Mouse (Mus musculus): ENCODE data around the gene Proser1. TPM values are rescaled to one million over a fixed set of nuclear protein-coding genes. Genes with fewer than 3 reads are reported as not detected.
A peak's percentile ranks its signal among the peaks of the same experiment; 100 is the strongest.

The Proser1 gene
- polyA plus RNA-seq, 1 experiment from 2014 or later: 13.3 TPM

DNA sequence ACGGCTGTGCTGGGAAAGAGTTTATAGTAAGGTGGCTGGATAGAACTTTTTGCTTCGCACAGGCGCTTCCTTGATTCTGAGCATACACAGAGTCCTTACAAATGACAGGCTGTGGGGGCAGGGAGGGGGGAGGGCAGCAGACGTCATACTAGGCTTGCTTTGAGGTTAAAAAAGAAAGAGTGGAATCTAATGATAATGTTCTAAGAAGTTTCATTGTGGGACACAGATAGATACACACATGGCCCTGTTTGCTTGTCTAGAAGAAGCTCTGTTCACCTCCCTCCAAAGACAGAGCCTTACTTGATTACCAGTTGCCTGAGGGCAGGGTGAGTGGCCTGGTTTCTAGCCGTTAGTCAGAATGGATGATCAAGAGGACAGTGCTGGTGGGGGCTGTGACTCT lies 49.6 kb downstream of the Proser1 start:
- no peaks in the 10 kb centered on the region for H3K9me3 ChIP-seq (ENCODE audit: control insufficient read depth, low read length)
- peaks cover 0 to 4% of the 10 kb centered on the region in 2 experiments; a peak in 2 of 4 replicates for H3K4me1 ChIP-seq (ENCODE audit: control insufficient read depth in 2 of 2, insufficient read depth in 2 of 2, low read length in 2 of 2)
- no peaks in the 10 kb centered on the region for H3K27me3 ChIP-seq (ENCODE audit: control insufficient read depth, insufficient read depth, low read length)
- no peak overlapping the region for H3K27ac ChIP-seq (replicated peaks in 1 of 2; ENCODE audit: control insufficient read depth in 1 of 2, insufficient read depth in 1 of 2, low read depth in 2 of 2, low read length in 2 of 2)
- H3K9ac ChIP-seq (ENCODE audit: low read length): no peak overlapping the region
- ATAC-seq (ENCODE audit: insufficient number of reproducible peaks, insufficient read depth, low FRiP score, low read depth): no peak
- H3K36me3 ChIP-seq (ENCODE audit: control insufficient read depth, insufficient read depth, low read length): peaks cover 10% of the 10 kb centered on the region; the same call in 1 of the 2 replicates
- no peak overlapping the region for H3K4me2 ChIP-seq (ENCODE audit: low read length)
- no peak overlapping the region for H3K4me3 ChIP-seq (ENCODE audit: control insufficient read depth in 1 of 2, insufficient read depth in 1 of 2, low read depth in 1 of 2, low read length in 2 of 2)
- WGBS: 45% methylated on average over 5 of the region's 5 CpGs

DNA sequence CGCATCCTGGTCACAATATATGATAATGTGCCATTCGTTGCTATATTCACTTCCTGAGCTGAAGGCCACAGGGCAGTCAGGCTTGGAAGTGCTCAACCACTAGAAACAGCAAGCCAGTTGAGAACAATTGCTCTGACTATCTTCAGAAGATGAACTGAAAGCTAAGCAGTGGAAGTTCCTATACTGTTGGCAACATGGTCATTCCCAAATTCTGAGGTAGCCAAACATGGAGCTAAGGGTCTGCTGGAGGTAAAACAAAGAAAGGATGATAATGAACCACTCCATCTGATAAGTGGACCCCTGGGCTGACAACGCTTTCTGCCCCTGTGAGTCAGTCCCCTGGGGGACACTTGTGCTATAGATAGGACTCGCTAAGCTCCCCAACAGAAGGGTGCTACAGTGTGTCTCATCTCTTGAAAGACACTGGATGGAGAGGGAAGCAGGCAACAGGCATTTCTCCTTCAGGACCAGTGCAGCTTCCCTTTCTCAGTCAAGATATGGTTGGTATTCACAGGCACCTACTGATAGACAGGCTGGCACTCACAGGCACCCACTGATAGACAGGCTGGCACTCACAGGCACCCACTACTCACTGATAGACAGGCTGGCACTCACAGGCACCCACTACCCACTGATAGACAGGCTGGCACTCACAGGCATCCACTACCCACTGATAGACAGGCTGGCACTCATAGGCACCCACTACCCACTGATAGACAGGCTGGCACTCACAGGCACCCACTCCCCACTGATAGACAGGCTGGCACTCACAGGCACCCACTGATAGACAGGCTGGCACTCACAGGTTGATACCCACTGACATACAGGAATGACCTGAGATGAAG lies 51.0 kb downstream of the Proser1 start:
- H3K9ac ChIP-seq (ENCODE audit: low read length): no peak overlapping the region
- no peaks in the 10 kb centered on the region for H3K27me3 ChIP-seq (ENCODE audit: control insufficient read depth, insufficient read depth, low read length)
- H3K4me2 ChIP-seq (ENCODE audit: low read length): no peak overlapping the region
- no peak overlapping the region for H3K4me3 ChIP-seq (ENCODE audit: control insufficient read depth in 1 of 2, insufficient read depth in 1 of 2, low read depth in 1 of 2, low read length in 2 of 2)
- ATAC-seq (ENCODE audit: insufficient number of reproducible peaks, insufficient read depth, low FRiP score, low read depth): no peak
- no peaks in the 10 kb centered on the region for H3K9me3 ChIP-seq (ENCODE audit: control insufficient read depth, low read length)
- H3K4me1 ChIP-seq (ENCODE audit: control insufficient read depth in 2 of 2, insufficient read depth in 2 of 2, low read length in 2 of 2): peaks cover 0 to 4% of the 10 kb centered on the region in 2 experiments; a peak in 2 of 4 replicates
- peaks cover 16% of the 10 kb centered on the region; the same call in 1 of the 2 replicates for H3K36me3 ChIP-seq (ENCODE audit: control insufficient read depth, insufficient read depth, low read length)
- no peak overlapping the region for H3K27ac ChIP-seq (replicated peaks in 1 of 2; ENCODE audit: control insufficient read depth in 1 of 2, insufficient read depth in 1 of 2, low read depth in 2 of 2, low read length in 2 of 2)
- 51% methylated on average over 4 of the region's 4 CpGs for WGBS

DNA sequence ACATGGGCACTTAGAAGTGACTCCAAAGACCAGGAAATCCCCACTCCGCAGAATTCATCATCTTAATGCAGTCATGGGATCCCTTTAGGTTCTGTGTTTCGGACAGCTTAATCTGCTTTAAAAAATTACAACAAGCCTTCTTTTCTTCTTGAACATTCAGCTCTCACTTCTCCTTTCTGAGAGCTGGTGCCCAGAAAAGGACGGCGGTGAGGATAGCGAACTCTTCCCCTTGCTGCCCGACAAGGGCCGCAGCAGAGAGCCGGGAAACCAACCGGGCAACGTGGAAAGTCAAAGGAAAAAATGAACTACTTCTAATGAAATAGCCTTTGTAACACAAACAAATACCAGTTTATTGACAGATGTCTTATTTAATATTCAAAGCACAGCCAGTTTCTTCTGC lies 59.3 kb downstream of the Proser1 start:
- ATAC-seq (ENCODE audit: insufficient number of reproducible peaks, insufficient read depth, low FRiP score, low read depth): no peak
- H3K36me3 ChIP-seq (ENCODE audit: control insufficient read depth, insufficient read depth, low read length): peaks cover 8% of the 10 kb centered on the region; the same call in 1 of the 2 replicates
- H3K4me2 ChIP-seq (ENCODE audit: low read length): no peak overlapping the region
- H3K9ac ChIP-seq (ENCODE audit: low read length): no peak overlapping the region
- no peak overlapping the region for H3K4me3 ChIP-seq (ENCODE audit: control insufficient read depth in 1 of 2, insufficient read depth in 1 of 2, low read depth in 1 of 2, low read length in 2 of 2)
- no peaks in the 10 kb centered on the region for H3K9me3 ChIP-seq (ENCODE audit: control insufficient read depth, low read length)
- H3K4me1 ChIP-seq (ENCODE audit: control insufficient read depth in 2 of 2, insufficient read depth in 2 of 2, low read length in 2 of 2): no peaks in the 10 kb centered on the region
- H3K27me3 ChIP-seq (ENCODE audit: control insufficient read depth, insufficient read depth, low read length): no peaks in the 10 kb centered on the region
- 88% methylated on average over 10 of the region's 10 CpGs for WGBS
- no peak overlapping the region for H3K27ac ChIP-seq (replicated peaks in 1 of 2; ENCODE audit: control insufficient read depth in 1 of 2, insufficient read depth in 1 of 2, low read depth in 2 of 2, low read length in 2 of 2)

DNA sequence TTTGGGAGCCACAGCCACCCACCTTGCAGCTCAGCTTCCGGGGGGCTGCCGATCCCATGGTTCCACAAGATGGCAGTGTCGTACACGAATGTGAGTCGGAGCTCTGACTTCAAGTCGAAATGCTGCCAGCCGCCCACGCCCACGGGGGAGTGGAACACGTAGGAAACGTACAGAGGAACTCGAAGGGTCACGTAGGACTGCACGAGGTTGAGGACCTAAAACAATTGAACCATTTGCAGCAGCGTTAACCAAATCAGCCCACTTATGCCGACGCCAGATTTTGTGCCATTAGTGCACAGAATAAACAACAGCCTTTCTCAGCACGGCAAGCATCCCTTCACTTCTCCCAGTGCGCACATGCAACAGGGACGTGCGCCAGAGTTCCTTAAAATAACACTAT lies 62.3 kb downstream of the Proser1 start:
- H3K4me1 ChIP-seq (ENCODE audit: control insufficient read depth in 2 of 2, insufficient read depth in 2 of 2, low read length in 2 of 2): no peaks in the 10 kb centered on the region
- peak overlapping the region; percentile 43 to 50 for H3K4me3 ChIP-seq (ENCODE audit: control insufficient read depth in 1 of 2, insufficient read depth in 1 of 2, low read depth in 1 of 2, low read length in 2 of 2)
- peak overlapping the region; percentile 57 for H3K9ac ChIP-seq (ENCODE audit: low read length)
- H3K36me3 ChIP-seq (ENCODE audit: control insufficient read depth, insufficient read depth, low read length): no peaks in the 10 kb centered on the region
- H3K27me3 ChIP-seq (ENCODE audit: control insufficient read depth, insufficient read depth, low read length): no peaks in the 10 kb centered on the region
- H3K27ac ChIP-seq (replicated peaks in 1 of 2; ENCODE audit: control insufficient read depth in 1 of 2, insufficient read depth in 1 of 2, low read depth in 2 of 2, low read length in 2 of 2): no peak overlapping the region
- 0 out of 2 replicates have a peak, but pooled peaks have one; percentile 9 for ATAC-seq (ENCODE audit: insufficient number of reproducible peaks, insufficient read depth, low FRiP score, low read depth)
- H3K4me2 ChIP-seq (ENCODE audit: low read length): peak overlapping the region; percentile 69
- no peaks in the 10 kb centered on the region for H3K9me3 ChIP-seq (ENCODE audit: control insufficient read depth, low read length)
- WGBS: 7% methylated on average over 21 of the region's 21 CpGs

DNA sequence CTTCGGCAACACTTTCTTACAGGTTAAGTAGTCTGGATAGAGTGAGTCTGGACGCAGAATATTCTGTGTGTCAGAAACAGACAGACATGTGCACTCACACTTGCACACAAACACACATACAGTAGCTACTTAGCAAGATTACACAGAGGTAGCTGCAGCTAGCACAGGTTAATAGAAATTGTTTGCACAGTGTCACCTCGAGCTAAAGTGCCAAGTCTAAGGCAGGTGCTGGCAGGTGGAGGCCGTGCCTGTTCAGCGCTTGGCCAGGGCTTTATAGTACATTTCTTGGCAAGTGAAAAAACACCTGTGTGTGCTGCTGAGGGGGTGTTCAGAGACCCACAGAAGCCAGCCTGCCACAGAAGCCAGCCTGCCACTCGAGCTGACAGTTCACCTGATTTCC lies 66.8 kb downstream of the Proser1 start:
- Histone ChIP-seq H3K9ac (ENCODE audit: low read length) (no peak overlapping the region), H3K36me3 (ENCODE audit: control insufficient read depth, insufficient read depth, low read length) (no peaks in the 10 kb centered on the region), H3K4me3 (ENCODE audit: control insufficient read depth in 1 of 2, insufficient read depth in 1 of 2, low read depth in 1 of 2, low read length in 2 of 2) (no peak overlapping the region), H3K4me2 (ENCODE audit: low read length) (no peak overlapping the region), H3K27ac (replicated peaks in 1 of 2; ENCODE audit: control insufficient read depth in 1 of 2, insufficient read depth in 1 of 2, low read depth in 2 of 2, low read length in 2 of 2) (no peak overlapping the region), H3K4me1 (ENCODE audit: control insufficient read depth in 2 of 2, insufficient read depth in 2 of 2, low read length in 2 of 2) (no peaks in the 10 kb centered on the region), H3K27me3 (ENCODE audit: control insufficient read depth, insufficient read depth, low read length) (no peaks in the 10 kb centered on the region), H3K9me3 (ENCODE audit: control insufficient read depth, low read length) (no peaks in the 10 kb centered on the region)
- no peak for ATAC-seq (ENCODE audit: insufficient number of reproducible peaks, insufficient read depth, low FRiP score, low read depth)
- 79% methylated on average over 6 of the region's 6 CpGs for whole genome bisulfite sequencing

Other genes starting within 250 kb of the Proser1 start
- 7.0 and 7.7 TPM in 2 replicates for gene Nhlrc3, start 334 bp upstream of the Proser1 start, polyA plus RNA-seq (2014; fragmentation: Nextera tagmentation; extraction: Ambion mirVana)
- gene Stoml3, start 25.0 kb downstream of the Proser1 start, polyA plus RNA-seq (2014; fragmentation: Nextera tagmentation; extraction: Ambion mirVana): 0.11 TPM in 1 of 2 replicates, not detected in the other
- gene Frem2, start 193.7 kb downstream of the Proser1 start, polyA plus RNA-seq (2014; fragmentation: Nextera tagmentation; extraction: Ambion mirVana): 4.2 and 5.5 TPM in 2 replicates

All from heart, embryonic 14.5 days (tissue).